Mouse (Mus musculus): ENCODE results near the gene Glce.

The Glce gene

DNA sequence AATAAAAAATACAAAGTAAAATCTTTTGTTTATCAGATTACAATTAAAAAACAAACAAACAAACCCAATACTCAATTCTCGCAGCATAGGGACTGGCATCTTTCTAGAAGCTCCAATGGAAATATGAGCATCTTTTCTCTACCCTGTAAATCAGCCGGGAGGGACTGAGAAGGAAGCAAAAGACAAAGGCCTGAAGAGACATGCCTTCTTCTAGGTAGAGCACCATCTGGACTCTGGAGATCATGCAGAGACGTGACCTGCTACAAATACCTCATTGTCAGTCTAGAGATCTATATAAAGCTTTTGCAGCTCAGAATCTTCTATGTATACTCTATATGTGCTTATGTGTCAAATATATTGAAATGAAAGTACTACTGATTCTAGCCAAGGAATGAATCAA, 6.6 kb downstream of the Glce start:
- peaks cover 5% of the 10 kb centered on the region for H3K27me3 ChIP-seq (ENCODE audit: insufficient read depth, low read length)
- H3K9me3 ChIP-seq (ENCODE audit: low read length) = no peaks in the 10 kb centered on the region
- H3K4me1 ChIP-seq (replicated peaks; ENCODE audit: low read depth, low read length) = peaks cover 10% of the 10 kb centered on the region; the same call in 1 of the 2 replicates
- TF ChIP-seq CTCF (conservative IDR thresholded peaks at IDR 0.05; ENCODE audit: low read length) = no peak
- no peak for TF ChIP-seq NANOG (IDR thresholded peaks at IDR 0.05; ENCODE audit: borderline replicate concordance, low read length)
- no peak for TF ChIP-seq POU5F1 (IDR thresholded peaks at IDR 0.05; ENCODE audit: borderline replicate concordance, low read length)
- H3K4me3 ChIP-seq (replicated peaks; ENCODE audit: low read length) = no peak overlapping the region
- no peaks in the 10 kb centered on the region for H3K36me3 ChIP-seq (ENCODE audit: insufficient read depth, low read length)

DNA sequence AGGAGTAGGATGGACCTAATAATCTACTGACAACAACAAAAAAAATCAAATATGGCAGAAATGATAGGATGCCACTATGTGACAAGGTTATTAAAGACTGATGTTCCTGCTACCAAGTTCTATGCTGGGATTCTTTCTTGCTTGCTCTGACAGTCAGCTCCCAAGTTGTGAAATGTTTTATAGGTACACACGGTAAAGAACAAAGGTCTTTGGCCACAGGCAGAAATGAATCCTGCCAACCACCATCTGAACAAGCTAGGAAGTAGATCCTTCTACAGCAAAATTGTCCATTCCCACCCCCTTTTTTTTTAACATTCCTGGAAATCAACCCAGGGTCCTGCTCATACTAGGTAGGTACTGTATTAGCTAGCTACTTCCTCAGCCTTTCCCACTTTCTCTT, 25.9 kb downstream of the Glce start:
- H3K9me3 ChIP-seq (ENCODE audit: low read length) = no peaks in the 10 kb centered on the region
- TF ChIP-seq NANOG (IDR thresholded peaks at IDR 0.05; ENCODE audit: borderline replicate concordance, low read length) (no peak), POU5F1 (IDR thresholded peaks at IDR 0.05; ENCODE audit: borderline replicate concordance, low read length) (no peak), CTCF (conservative IDR thresholded peaks at IDR 0.05; ENCODE audit: low read length) (no peak)
- H3K4me3 ChIP-seq (replicated peaks; ENCODE audit: low read length) = no peak overlapping the region
- H3K27me3 ChIP-seq (ENCODE audit: insufficient read depth, low read length) = no peaks in the 10 kb centered on the region
- H3K36me3 ChIP-seq (ENCODE audit: insufficient read depth, low read length) = no peaks in the 10 kb centered on the region
- H3K4me1 ChIP-seq (replicated peaks; ENCODE audit: low read depth, low read length) = peaks cover under 1% of the 10 kb centered on the region

DNA sequence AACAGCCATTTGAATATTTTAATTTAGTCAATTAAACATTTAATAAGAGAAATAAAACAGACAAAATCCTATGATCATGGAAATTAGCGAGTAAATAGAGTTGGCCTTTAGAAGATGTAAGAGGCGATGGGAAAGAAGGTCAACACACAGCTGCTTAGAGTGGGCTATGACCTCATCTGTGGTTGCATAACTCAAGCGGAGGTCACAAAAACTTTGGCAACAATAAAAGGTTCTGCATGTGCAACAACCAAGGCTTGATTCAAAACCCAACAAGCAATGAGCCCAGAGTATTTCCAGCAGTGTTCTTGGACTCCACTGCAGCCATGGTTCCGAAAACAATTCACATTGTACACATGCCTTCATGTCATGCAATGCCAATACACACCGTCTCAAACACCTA, 30.9 kb downstream of the Glce start:
- TF ChIP-seq CTCF (conservative IDR thresholded peaks at IDR 0.05; ENCODE audit: low read length) = no peak
- no peak for TF ChIP-seq POU5F1 (IDR thresholded peaks at IDR 0.05; ENCODE audit: borderline replicate concordance, low read length)
- no peak for TF ChIP-seq NANOG (IDR thresholded peaks at IDR 0.05; ENCODE audit: borderline replicate concordance, low read length)
- Histone ChIP-seq H3K27me3 (ENCODE audit: insufficient read depth, low read length) (no peaks in the 10 kb centered on the region), H3K36me3 (ENCODE audit: insufficient read depth, low read length) (no peaks in the 10 kb centered on the region), H3K4me3 (replicated peaks; ENCODE audit: low read length) (no peak overlapping the region), H3K4me1 (replicated peaks; ENCODE audit: low read depth, low read length) (0 out of 2 replicates have a peak, but pooled peaks cover 3% of the 10 kb centered on the region), H3K9me3 (ENCODE audit: low read length) (no peaks in the 10 kb centered on the region)

DNA sequence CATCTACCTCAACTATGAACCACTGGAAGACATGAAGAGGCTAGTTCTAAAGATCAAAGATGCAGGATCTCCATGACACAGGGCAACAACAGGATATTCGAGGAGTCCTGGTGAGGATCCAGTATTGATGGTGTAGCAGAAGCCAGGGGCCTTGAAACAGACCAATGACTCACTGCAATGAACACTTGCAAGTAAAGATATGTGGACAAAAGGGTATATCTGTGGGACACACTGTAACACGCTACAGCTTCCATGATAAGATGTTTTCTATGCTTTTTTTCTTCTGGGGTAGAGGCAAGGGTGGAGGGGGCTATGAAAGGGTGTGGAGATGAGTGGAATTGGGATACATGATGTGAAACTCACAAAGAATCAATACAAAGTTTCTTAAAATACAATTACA, 36.9 kb downstream of the Glce start:
- Histone ChIP-seq H3K4me1 (replicated peaks; ENCODE audit: low read depth, low read length) (peaks cover 7% of the 10 kb centered on the region; the same call in 1 of the 2 replicates), H3K4me3 (replicated peaks; ENCODE audit: low read length) (no peak overlapping the region), H3K9me3 (ENCODE audit: low read length) (no peaks in the 10 kb centered on the region), H3K27me3 (ENCODE audit: insufficient read depth, low read length) (no peaks in the 10 kb centered on the region), H3K36me3 (ENCODE audit: insufficient read depth, low read length) (peaks cover 8% of the 10 kb centered on the region)
- no peak for TF ChIP-seq CTCF (conservative IDR thresholded peaks at IDR 0.05; ENCODE audit: low read length)
- TF ChIP-seq POU5F1 (IDR thresholded peaks at IDR 0.05; ENCODE audit: borderline replicate concordance, low read length) = no peak
- no peak for TF ChIP-seq NANOG (IDR thresholded peaks at IDR 0.05; ENCODE audit: borderline replicate concordance, low read length)

DNA sequence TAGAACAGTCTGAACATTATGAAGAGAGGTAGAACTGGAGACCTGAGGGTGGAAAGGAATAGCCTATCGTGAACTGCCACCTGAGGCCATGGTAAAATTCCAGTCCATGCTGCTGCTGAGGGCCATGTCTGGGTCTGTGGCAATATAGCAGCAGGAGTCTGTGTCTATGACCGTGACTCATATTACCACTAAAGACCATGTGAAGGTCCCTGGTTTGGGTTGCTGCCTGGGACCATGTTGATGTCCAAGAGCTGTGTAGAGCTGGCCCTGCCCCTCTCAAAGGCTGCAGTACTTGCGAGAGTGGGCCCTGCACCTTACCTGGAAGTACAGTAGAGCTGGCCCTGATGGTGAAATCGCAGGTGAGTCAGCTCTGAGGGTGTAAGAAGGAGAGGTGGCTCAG, 37.6 kb downstream of the Glce start:
- Histone ChIP-seq H3K36me3 (ENCODE audit: insufficient read depth, low read length) (peaks cover 8% of the 10 kb centered on the region), H3K27me3 (ENCODE audit: insufficient read depth, low read length) (no peaks in the 10 kb centered on the region), H3K9me3 (ENCODE audit: low read length) (no peaks in the 10 kb centered on the region), H3K4me3 (replicated peaks; ENCODE audit: low read length) (no peak overlapping the region), H3K4me1 (replicated peaks; ENCODE audit: low read depth, low read length) (peaks cover 7% of the 10 kb centered on the region; the same call in 1 of the 2 replicates)
- TF ChIP-seq NANOG (IDR thresholded peaks at IDR 0.05; ENCODE audit: borderline replicate concordance, low read length) = no peak
- no peak for TF ChIP-seq CTCF (conservative IDR thresholded peaks at IDR 0.05; ENCODE audit: low read length)
- TF ChIP-seq POU5F1 (IDR thresholded peaks at IDR 0.05; ENCODE audit: borderline replicate concordance, low read length) = no peak

DNA sequence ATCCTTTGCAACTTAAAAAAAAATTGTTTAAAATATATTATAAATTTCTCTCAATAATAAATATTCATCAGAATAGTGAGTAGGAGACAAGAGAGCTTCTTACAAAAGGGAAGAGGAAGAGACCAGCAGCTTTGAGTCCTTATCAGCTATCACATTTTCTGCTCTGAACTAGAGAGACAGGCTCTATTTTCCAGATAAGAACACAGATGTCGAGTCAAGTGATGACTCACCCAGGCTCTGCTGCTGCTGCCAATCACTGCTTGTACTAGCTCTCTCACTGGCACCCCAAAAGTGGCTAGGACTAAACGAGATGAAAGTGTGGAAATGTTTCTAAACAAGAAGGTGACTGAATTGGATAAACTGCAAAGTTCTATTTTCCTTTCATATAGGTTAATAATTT, 39.5 kb downstream of the Glce start:
- Histone ChIP-seq H3K27me3 (ENCODE audit: insufficient read depth, low read length) (no peaks in the 10 kb centered on the region), H3K9me3 (ENCODE audit: low read length) (no peaks in the 10 kb centered on the region), H3K36me3 (ENCODE audit: insufficient read depth, low read length) (peaks cover 8% of the 10 kb centered on the region), H3K4me3 (replicated peaks; ENCODE audit: low read length) (no peak overlapping the region), H3K4me1 (replicated peaks; ENCODE audit: low read depth, low read length) (peaks cover 7% of the 10 kb centered on the region; the same call in 1 of the 2 replicates)
- TF ChIP-seq POU5F1 (IDR thresholded peaks at IDR 0.05; ENCODE audit: borderline replicate concordance, low read length) = no peak
- no peak for TF ChIP-seq CTCF (conservative IDR thresholded peaks at IDR 0.05; ENCODE audit: low read length)
- no peak for TF ChIP-seq NANOG (IDR thresholded peaks at IDR 0.05; ENCODE audit: borderline replicate concordance, low read length)

DNA sequence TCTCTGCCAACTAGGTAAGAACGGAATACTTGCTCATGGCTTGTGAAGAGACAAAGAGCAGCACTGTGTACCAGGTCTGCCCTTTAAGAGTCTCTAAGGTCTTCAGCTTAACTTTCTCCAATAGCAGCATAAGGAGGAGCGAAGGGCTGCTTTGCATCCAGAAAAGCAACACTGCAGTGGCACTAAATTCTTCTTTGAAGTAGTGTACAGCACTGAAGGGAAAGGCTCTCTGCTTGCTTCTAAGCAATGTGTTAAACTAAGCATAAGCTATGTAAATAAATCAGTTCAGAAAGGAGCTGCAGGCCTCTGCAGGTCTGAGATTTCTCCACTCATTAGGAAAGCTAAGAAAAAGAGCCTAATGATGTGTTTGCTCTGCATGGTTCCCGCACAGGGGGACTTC, 40.9 kb downstream of the Glce start:
- Histone ChIP-seq H3K36me3 (ENCODE audit: insufficient read depth, low read length) (peaks cover 8% of the 10 kb centered on the region), H3K9me3 (ENCODE audit: low read length) (no peaks in the 10 kb centered on the region), H3K27me3 (ENCODE audit: insufficient read depth, low read length) (no peaks in the 10 kb centered on the region), H3K4me3 (replicated peaks; ENCODE audit: low read length) (no peak overlapping the region), H3K4me1 (replicated peaks; ENCODE audit: low read depth, low read length) (peaks cover 8% of the 10 kb centered on the region)
- TF ChIP-seq CTCF (conservative IDR thresholded peaks at IDR 0.05; ENCODE audit: low read length) (no peak), NANOG (IDR thresholded peaks at IDR 0.05; ENCODE audit: borderline replicate concordance, low read length) (no peak), POU5F1 (IDR thresholded peaks at IDR 0.05; ENCODE audit: borderline replicate concordance, low read length) (no peak)

DNA sequence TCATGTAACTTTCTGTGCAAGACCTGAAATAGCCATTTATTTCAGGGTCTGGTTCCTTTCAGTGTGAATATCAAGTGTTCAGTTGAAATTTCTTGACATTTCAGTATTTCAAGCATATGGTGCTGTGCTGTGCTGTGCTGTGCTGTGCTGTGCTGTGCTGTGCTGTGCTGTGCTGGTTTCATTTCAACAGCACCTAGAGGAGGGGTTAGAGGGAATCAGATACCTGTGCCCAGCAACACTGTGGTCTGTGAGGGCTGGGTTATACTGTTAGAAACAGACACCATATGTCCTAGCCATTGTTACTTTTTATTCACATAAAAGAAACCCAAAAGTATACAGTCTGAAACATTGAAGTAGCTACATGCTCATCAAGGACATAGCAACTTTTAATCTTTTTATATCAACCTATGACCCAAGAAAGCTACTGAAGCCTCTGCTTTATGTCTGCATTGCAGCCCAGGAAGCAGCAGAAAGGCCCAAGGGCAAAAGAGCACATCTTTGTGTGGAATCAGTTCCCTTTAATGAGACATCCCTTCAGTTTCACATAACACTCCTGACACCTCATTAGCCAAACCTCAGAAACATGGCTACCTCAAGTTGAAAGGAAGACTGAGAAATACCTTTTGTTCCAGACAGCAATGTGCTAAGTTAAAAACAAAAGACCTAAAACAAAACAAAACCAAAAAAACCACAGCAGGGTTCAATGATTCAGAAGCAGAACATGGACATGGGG, 42.3 kb downstream of the Glce start:
- H3K4me3 ChIP-seq (replicated peaks; ENCODE audit: low read length) = no peak overlapping the region
- no peaks in the 10 kb centered on the region for H3K9me3 ChIP-seq (ENCODE audit: low read length)
- no peaks in the 10 kb centered on the region for H3K27me3 ChIP-seq (ENCODE audit: insufficient read depth, low read length)
- H3K36me3 ChIP-seq (ENCODE audit: insufficient read depth, low read length) = peaks cover 4% of the 10 kb centered on the region
- H3K4me1 ChIP-seq (replicated peaks; ENCODE audit: low read depth, low read length) = peaks cover 4% of the 10 kb centered on the region; the same call in 1 of the 2 replicates
- TF ChIP-seq POU5F1 (IDR thresholded peaks at IDR 0.05; ENCODE audit: borderline replicate concordance, low read length) = no peak
- no peak for TF ChIP-seq NANOG (IDR thresholded peaks at IDR 0.05; ENCODE audit: borderline replicate concordance, low read length)
- TF ChIP-seq CTCF (conservative IDR thresholded peaks at IDR 0.05; ENCODE audit: low read length) = no peak
